Mouse (Mus musculus) retina, postnatal 1 day (tissue): ENCODE measurements around the gene D5Ertd579e.
"Not testable (repeated sequence)": the region's sequence is repeated elsewhere in the genome, so short reads cannot be mapped to it uniquely, and the experiment has no call there.

Experiments used
- DNase-seq: peaks from one replicate; pipeline ENCODE4 v3.0.0-alpha.2; 2012

The D5Ertd579e gene

GRCm38 (mm10) chr5:36679918-36680598, 15.8 kb downstream of the D5Ertd579e start:
- DNase-seq = no peak

DNA sequence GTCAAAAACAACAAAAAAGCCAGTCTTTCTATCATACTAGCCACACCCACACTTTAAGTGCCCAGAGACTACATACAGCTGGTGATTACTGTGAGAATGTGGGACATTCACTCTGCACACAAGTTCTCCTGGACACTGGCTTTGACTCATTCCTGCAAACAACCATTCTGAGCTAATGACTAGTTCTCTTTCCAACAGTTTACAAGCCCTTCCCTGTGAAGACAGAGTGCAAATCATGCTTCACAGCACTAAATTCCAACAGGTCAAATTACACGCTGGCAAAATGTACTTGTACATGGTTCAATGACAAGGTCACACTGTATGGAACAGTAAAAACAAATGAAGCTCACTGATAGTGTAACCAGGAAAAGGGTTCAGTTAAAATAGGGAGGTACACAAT, 17.0 kb downstream of the D5Ertd579e start:
- DNase-seq = no peak

DNA sequence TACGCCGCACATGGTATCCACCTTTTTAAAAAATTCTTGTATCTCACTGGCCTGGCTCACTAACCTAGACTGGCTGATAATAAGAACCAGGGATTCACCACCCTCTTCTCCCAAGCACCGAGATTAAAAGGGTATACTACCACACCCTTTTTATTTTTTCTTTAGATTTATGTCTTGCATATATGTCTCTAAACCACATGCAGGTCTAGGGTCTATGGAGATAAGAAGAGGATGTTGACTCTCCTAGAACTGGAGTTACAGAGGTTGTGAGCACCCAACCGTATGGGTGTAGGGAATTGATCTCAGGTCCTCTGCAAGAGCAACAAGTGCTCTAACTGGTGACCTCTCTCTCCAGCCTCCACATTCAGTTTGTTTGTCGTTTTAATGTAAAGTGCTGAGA, 17.9 kb downstream of the D5Ertd579e start:
- DNase-seq = no peak

DNA sequence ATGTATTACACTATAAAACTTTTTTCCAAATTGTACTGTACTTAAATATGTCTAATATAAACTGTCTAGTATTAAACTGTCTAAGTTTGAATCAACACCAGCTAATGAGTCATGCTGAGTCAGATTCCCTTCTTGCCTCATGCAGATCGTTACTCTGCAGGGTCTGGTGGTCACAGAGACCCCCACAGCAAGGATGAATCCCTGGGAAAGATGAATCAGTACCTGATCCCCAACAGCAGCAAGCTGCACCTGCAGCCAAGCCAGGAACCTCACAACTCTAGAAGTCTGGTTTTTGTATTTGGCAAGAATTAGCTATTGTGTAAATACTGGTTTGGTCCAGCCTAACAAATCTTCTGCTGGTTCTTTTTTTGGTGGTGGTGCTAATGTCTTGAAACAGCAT, 20.4 kb downstream of the D5Ertd579e start:
- DNase-seq = no peak

- no peak for DNase-seq
These were observed 21.0 kb downstream of the D5Ertd579e start for GRCm38 (mm10) chr5:36674658-36675433.

- DNase-seq = no peak
These were observed 26.5 kb downstream of the D5Ertd579e start for GRCm38 (mm10) chr5:36669021-36670008.

- DNase-seq = no peak
These were observed 27.3 kb downstream of the D5Ertd579e start for GRCm38 (mm10) chr5:36668572-36668971.

DNA sequence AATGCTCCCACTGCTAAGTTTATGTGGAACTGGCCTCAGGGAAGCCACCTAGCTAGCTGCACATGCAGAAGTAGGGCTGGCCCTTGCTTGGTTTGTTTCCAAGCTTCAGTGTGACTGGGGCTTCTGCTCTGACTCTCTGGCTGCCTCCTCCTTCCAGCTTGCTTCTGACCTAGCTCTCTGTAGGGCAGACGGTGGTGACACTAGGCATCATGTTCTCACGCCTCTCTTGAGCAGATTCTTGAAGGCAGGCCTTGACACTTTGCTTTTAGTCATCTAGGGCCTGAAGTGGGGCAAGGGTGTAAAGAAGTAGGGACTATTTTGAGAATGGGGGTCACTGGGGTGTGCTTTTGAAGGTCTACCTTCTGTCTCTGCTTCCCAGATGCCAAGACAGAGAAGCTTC, 27.8 kb downstream of the D5Ertd579e start:
- DNase-seq = not testable (repeated sequence)

DNA sequence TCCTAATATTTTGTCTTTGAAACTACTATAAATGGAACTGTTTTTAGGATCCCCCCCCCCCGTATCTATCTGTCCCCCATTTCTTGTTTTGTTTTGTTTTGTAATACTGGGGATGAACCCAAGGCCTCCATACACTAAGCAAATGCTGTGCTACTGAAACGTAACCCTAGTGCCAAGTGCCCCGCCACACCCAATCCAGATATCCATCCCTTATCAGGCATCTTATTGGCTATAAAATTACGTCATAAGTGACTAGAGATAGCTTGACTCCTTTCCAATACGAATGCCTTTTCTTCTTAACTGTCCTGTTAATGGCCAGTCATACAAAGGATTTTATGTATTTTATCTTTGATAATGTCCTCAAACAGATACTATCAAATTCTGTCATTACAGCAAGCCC, 28.7 kb downstream of the D5Ertd579e start:
- DNase-seq = no peak

DNA sequence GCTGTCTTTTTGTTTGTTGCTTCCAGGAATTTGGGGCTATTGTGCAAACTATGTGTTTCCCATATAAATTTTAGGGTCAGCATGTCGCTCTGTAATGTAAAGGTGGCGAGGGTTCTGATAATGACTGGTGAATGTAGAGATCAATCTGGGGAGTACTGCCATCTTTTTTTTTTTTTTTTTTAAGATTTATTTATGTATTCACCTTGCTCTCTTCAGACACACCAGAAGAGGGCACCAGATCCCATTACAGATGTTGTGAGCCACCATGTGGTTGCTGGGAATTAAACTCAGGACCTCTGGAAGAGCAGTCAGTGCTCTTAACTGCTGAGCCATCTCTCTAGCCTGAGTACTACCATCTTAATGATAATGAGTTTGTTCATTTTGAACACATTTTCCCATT, 29.1 kb downstream of the D5Ertd579e start:
- DNase-seq = not testable (repeated sequence)

GRCm38 (mm10) chr5:36663329-36663728, 32.5 kb downstream of the D5Ertd579e start:
- no peak for DNase-seq

DNA sequence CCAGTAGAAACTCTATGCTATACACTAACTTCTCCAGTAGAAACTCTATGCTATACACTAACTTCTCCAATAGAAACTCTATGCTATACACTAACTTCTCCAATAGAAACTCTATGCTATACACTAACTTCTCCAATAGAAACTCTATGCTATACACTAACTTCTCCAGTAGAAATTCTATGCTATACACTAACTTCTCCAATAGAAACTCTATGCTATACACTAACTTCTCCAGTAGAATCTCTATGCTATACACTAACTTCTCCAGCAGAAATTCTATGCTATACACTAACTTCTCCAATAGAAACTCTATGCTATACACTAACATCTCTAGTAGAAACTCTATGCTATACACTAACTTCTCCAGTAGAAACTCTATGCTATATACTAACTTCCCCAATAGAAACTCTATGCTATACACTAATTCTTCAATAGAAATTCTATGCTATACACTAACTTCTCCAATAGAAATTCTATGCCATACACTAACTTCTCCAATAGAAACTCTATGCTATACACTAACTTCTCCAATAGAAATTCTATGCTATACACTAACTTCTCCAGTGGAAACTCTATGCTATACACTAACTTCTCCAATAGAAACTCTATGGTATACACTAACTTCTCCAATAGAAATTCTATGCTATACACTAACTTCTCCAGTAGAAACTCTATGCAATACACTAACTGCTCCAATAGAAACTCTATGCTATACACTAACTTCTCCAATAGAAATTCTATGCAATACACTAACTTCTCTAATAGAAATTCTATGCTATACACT, 34.7 kb downstream of the D5Ertd579e start:
- DNase-seq = not testable (repeated sequence)

DNA sequence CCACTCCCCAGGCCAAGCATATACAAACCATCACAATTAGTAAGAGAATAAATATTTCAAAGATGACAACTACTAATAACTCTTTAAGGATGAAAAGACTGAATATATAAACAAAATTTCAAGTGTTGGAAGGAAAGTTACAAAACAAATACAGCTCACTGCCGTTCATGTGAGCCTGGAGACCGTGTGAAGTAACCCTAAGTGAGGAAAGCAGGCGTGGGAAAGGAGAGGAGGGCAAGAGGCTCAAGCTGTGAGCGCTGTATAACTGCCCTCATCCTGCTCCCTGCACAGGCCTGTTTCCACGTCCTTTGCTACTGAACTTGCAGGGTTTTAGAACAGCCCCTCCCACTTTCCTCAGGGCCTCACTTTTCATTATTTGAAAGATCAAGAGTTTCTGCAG, 70.2 kb downstream of the D5Ertd579e start:
- no peak for DNase-seq

GRCm38 (mm10) chr5:36623670-36624069, 72.2 kb downstream of the D5Ertd579e start:
- DNase-seq = no peak

GRCm38 (mm10) chr5:36621058-36621449, 74.8 kb downstream of the D5Ertd579e start:
- peak; percentile 79 for DNase-seq

DNA sequence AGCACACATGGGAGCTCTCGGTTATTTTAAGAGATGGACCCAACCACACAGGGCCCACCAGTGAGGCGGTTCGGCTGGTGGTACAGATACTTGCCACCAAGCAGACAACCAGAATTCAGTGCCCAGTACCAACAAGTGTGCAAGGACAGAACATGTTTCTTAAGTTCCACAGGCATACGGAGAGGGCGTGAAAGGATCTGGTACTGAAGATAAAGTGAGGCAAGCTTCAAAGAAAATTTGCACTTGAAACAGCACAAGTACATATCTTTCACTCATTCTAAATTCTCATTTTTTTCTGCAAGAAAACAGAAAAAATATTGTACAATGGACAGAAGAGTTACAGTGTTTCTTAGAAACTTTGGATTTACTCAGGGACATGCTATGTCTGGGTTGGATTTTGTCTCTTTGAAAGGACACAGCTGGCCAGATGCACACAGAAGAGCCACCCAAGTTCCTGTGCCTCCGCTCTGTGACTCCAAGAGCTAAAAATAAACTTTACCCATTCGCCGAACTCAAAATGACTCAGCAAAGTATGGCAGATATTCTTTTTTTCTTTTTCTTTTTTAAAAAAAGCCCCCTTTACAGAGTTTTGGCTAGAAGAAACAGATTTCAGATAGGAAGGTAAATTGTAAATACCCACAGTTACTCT, 75.3 kb downstream of the D5Ertd579e start:
- no peak for DNase-seq

GRCm38 (mm10) chr5:36618890-36619289, 76.9 kb downstream of the D5Ertd579e start:
- peak; percentile 49 for DNase-seq

DNA sequence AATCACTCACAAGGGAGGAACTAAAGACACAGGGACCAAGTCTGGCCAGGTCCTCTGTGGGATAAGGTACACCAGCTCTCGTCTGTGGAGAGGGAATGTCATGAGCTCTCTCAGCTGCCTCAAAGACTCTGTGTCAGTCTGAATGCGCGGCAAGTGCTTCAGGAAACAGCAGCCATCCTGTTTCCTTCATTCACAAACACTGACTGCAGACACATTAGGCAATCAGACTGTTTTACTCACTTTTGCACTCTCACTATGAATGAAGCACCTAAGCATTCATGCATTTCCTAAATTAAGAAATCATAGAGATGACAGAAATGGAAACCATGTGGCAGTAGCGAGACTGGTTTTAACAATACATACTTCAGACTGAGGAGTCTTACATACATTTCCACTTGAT, 77.5 kb downstream of the D5Ertd579e start:
- no peak for DNase-seq

DNA sequence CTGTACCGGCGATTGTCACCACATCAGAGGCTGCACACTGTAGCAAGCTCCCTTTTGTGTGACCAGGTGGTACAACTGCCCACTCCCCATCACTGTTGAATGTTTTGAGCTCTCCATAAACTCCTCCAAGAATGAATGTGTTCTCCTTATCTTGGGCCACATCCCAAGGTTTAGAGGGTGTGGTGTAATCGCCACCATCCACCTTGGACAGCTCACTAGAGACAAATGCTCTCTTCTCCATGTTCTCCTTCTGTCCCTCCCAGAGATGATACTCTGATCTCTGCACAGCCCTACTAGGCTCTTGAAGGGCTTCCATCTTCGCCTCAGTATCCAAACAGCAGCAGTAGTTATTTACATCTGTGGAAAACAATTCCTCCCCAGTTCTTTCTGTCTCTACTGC, 81.7 kb downstream of the D5Ertd579e start:
- no peak for DNase-seq

DNA sequence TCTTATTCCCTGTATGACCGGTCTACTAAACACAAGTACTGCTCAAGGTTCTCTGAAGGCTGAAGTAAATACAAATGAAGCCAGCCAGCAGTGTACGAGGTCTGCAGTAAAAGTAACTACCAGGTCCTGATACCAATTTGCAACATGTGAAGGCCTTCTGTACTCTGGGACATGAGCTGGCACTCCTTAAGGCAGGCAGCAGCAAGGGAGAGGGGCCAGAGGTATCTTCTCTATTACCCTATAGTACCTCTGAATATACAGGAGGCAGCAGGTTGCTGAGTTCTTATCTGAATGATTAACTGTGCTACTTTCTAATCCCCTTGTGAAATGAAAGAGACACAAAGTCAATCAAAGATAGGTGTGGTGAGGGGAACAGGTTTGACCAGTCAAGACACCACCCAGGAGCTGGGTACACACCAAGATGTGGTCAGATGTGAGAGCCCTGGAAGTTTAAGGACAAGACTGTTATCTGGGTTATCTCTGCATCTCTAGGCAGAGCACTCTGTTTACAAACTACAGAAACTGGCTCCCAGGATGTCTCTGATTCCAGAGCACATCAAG, 86.8 kb downstream of the D5Ertd579e start:
- no peak for DNase-seq

GRCm38 (mm10) chr5:36603031-36603430, 92.8 kb downstream of the D5Ertd579e start:
- peak; percentile 39 for DNase-seq

DNA sequence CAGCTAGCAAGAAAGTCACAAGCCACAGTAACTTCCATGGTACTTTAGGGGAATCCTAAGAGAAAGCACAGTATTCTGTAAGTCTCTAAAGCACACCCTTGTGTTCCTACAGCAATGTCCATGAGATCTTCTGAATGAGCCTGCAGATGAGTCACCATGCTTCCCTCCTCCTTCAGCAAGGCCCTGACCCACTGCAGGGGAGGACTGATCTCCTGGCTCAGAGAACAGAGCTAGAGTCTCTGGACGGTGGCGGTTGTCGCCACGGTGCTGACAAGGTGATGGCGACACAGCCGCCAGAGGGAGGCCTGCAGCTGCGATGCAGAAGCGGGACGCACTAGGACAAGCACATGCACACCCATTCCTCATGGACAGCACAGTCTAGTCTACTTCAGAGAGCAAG, 93.8 kb downstream of the D5Ertd579e start:
- no peak for DNase-seq
